Mouse (Mus musculus): Measurements from ENCODE around the gene Ptma. TPM values are rescaled to one million over a fixed set of nuclear protein-coding genes. Genes with fewer than 3 reads are reported as not detected.
"Not testable (repeated sequence)": the region's sequence is repeated elsewhere in the genome, so short reads cannot be mapped to it uniquely, and the experiment has no call there.

Ptma gene
- polyA plus RNA-seq, 1 experiment from 2014 or later = 2,326 TPM

DNA sequence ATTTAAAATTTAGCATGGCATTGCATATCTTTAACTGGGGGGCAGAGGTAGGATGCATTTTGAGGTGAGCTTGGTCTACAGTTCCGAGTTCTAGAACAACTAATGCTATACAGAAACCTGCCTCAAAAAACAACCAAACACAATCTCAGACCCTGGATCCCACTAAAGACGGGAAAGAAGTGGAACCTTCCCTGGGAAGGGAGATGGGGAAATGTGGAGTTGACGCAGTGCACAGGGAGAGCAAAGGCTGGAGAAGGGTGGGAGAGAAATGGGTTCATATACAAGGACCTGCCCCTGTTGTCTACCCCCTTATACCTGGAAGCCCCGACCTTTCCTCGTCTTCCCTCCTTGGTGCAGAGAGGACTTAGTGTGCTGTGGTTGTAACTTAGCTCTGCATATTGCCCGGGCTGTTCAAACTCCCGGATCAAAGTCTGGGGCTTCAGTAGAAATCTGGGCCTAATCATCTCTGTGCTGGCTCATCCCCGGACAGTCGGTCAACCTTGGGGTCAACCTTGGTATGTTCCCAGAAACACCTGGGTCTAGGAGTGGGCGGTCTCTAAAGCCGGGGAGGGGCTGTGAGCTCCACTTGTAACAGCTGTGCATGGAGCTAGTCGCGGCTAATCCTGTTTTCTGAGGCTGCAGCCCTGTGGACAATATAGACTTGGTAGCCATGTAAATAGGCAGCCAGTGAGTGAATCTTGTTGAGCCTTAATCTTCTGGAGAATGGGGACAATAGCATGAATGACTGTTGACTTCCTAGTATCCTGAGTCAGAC lies 5.2 kb downstream of the Ptma start:
- in situ Hi-C loops (cut with MboI; ENCODE audit: low pct_unique_long_range_greater_than_20kb) = loop anchor here (5.0 kb wide), 1 partner anchor 89 kb away; no protein-coding TSS in a partner anchor
- H3K27me3 ChIP-seq = no peaks in the 10 kb centered on the region
- no peak for TF ChIP-seq CTCF (IDR thresholded peaks at IDR 0.05)
- ATAC-seq (peak; percentile 20), DNase-seq (ENCODE audit: low read depth, low spot score) (no peak)
- ChIA-PET POLR2A (interaction anchor here (1.0 to 2.3 kb wide), 4 partner anchors 20 to 89 kb away, joined by 3 to 8 read pairs (median 4); no protein-coding TSS in a partner anchor), CTCF (interaction anchor here (1.1 to 13.4 kb wide), 6 partner anchors 24 to 96 kb away, joined by 3 to 307 read pairs (median 6); no protein-coding TSS in a partner anchor)

DNA sequence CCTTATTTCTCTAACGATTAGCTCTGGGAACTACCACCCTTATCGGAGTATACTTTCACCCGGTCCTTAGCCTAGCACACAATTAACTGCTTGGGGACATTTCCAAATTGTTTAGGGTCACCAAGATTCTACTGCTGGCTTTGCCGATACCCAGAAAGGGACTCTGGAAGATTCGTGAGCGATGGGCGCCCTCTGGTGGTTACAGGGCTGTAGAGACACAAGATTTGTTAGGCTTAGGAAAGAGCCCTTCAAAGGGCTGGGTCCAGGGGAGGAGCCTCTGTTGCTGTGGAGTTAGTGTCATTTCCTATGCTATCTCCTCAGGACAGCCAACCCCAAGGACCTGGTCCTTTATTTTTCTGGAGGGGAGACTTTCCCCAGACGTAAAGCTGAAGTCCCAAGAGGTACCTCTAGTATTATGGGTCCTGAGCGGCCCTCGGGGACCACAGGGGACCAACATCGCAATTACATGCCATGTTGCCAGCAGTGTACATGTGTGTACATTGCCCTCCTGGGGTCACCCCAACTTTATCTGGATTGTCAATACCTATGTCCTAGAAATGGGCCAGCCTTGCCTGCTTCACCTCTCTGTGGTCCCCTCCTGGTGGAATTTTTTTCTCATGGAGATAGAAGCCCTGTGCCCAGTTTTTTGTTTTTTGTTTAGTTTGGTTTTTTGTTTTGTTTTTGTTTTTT lies 6.0 kb downstream of the Ptma start:
- TF ChIP-seq CTCF (IDR thresholded peaks at IDR 0.05) = no peak
- ChIA-PET CTCF (interaction anchor here (0.8 to 13.4 kb wide), 8 partner anchors 12 to 92 kb away, joined by 3 to 307 read pairs (median 4); no protein-coding TSS in a partner anchor), POLR2A (interaction anchor here (1.0 to 2.3 kb wide), 4 partner anchors 21 to 90 kb away, joined by 3 to 8 read pairs (median 4); no protein-coding TSS in a partner anchor)
- peak; percentile 48 for ATAC-seq
- in situ Hi-C loops (cut with MboI; ENCODE audit: low pct_unique_long_range_greater_than_20kb) = loop anchor here (5.0 kb wide), 1 partner anchor 90 kb away; no protein-coding TSS in a partner anchor
- H3K27me3 ChIP-seq = no peaks in the 10 kb centered on the region
- peak; percentile 54 for DNase-seq (ENCODE audit: low read depth, low spot score)

DNA sequence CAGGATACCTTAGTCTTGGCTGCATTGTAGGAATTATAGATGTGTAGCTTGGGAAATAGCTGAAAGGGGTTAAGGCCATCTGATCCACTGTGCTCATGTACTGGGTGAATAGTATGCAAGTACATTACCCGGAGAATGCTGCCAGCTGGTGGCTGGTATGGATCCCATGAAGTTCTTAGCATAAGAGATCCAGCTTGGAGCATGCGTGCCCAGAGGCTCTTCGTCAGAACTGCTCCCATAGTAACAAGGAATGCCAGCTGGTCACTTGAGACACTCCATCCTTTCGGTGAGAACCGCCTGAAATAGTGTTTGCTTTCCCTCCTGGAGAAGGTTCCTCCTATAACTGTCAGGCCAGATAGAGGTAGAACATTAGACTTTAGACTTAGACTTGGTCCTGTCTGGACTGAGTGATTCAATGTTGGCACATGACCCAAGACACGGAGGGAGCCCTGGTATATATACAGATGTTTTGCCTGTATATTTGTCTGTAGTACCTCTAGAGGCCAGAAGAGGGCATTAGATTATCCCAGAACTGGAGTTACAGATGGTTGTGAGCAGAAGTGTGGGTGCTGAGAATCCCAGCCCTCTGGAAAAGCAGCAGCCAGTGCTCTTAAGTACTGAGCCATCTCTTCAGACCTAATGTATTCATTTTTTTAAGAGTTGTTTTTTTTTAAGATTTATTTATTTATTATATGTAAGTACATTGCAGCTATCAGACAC lies 7.0 kb downstream of the Ptma start:
- no peak for TF ChIP-seq CTCF (IDR thresholded peaks at IDR 0.05)
- no peaks in the 10 kb centered on the region for H3K27me3 ChIP-seq
- in situ Hi-C loops (cut with MboI; ENCODE audit: low pct_unique_long_range_greater_than_20kb) = loop anchor here (5.0 kb wide), 1 partner anchor 91 kb away; no protein-coding TSS in a partner anchor
- ATAC-seq (no peak), DNase-seq (ENCODE audit: low read depth, low spot score) (no peak)
- CTCF ChIA-PET = interaction anchor here (0.6 to 13.4 kb wide), 7 partner anchors 11 to 94 kb away, joined by 3 to 307 read pairs (median 5); no protein-coding TSS in a partner anchor
- POLR2A ChIA-PET = interaction anchor here (2.3 kb wide), 1 partner anchor 30 kb away, joined by 8 read pairs; no protein-coding TSS in a partner anchor

DNA sequence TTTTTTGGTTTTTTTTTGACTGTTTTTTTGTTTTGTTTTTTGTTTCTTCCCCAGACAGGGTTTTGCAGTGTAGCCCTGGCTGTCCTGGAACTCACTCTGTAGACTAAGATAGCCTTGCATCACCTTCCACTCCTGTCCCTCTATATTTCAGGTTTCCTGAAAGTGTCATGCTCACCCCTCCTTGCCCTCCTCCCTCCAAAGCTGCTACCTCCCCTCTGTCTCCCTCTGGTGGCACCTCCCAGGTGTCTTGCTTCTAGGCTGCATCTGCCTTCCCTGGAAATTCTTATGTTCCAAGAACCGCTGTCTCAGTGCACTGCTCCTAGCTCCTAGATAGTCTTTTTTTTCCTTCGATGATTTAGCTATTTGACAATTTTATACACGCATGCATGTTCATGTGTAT lies 11.9 kb downstream of the Ptma start:
- ATAC-seq = no peak
- peak; percentile 77 for TF ChIP-seq CTCF (IDR thresholded peaks at IDR 0.05)
- in situ Hi-C loops (cut with MboI; ENCODE audit: low pct_unique_long_range_greater_than_20kb) = loop anchor here (5.0 kb wide), 1 partner anchor 36 kb away; no protein-coding TSS in a partner anchor
- no peak for DNase-seq (ENCODE audit: low read depth, low spot score)
- ChIA-PET POLR2A (interaction anchor here (0.6 to 1.4 kb wide), 2 partner anchors 11 to 34 kb away, joined by 3 read pairs; no protein-coding TSS in a partner anchor), CTCF (interaction anchor here (1.1 to 1.9 kb wide), 9 partner anchors 11 to 100 kb away, joined by 3 to 8 read pairs (median 4); no protein-coding TSS in a partner anchor)
- no peaks in the 10 kb centered on the region for H3K27me3 ChIP-seq

DNA sequence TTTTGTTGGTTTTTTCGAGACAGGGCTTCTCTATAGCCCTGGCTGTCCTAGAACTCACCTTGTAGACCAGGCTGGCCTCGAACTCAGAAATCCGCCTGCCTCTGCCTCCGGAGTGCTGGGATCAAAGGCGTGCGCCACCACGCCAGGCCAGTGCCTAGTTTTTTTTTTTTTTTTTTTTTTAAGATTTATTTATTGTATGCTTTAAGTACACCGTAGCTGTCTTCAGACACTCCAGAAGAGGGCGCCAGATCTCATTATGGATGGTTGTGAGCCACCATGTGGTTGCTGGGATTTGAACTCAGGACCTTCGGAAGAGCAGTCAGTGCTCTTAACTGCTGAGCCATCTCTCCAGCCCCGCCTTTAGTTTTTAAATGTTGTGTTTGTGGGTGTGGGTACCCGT lies 13.1 kb downstream of the Ptma start:
- DNase-seq (ENCODE audit: low read depth, low spot score); H3K27me3 ChIP-seq; ATAC-seq: not testable (repeated sequence)
- CTCF ChIA-PET = interaction anchor here (1.1 to 1.3 kb wide), 2 partner anchors 10 to 42 kb away, joined by 3 to 4 read pairs; no protein-coding TSS in a partner anchor
- in situ Hi-C loops (cut with MboI; ENCODE audit: low pct_unique_long_range_greater_than_20kb) = loop anchor here (5.0 kb wide), 1 partner anchor 37 kb away; no protein-coding TSS in a partner anchor
- POLR2A ChIA-PET = interaction anchor here (0.7 to 1.4 kb wide), 2 partner anchors 12 to 91 kb away, joined by 3 to 6 read pairs; no protein-coding TSS in a partner anchor

DNA sequence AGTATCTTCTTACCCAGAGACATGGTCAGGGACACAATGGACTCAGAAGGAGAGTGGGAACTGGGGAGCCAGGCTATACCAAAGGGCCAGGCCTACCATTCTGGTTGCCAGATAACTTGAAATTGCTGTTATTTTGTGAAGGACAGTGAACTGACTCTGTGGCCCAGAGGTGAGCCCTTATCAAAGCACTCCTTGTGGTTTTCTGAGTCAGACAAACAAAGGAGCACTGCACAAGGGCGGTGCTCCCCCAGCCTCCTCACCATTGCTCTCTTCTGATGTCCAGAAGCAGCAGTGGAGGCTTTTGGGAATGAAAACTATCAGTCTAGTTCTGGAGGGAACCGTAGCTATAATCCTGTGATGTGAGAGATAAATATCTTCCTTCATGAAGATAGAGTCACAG lies 16.1 kb downstream of the Ptma start:
- TF ChIP-seq CTCF (IDR thresholded peaks at IDR 0.05) = no peak
- no peak for ATAC-seq
- in situ Hi-C loops (cut with MboI; ENCODE audit: low pct_unique_long_range_greater_than_20kb) = no loop called here
- CTCF ChIA-PET = no interaction called here
- no peaks in the 10 kb centered on the region for H3K27me3 ChIP-seq
- no peak for DNase-seq (ENCODE audit: low read depth, low spot score)
- POLR2A ChIA-PET = no interaction called here

DNA sequence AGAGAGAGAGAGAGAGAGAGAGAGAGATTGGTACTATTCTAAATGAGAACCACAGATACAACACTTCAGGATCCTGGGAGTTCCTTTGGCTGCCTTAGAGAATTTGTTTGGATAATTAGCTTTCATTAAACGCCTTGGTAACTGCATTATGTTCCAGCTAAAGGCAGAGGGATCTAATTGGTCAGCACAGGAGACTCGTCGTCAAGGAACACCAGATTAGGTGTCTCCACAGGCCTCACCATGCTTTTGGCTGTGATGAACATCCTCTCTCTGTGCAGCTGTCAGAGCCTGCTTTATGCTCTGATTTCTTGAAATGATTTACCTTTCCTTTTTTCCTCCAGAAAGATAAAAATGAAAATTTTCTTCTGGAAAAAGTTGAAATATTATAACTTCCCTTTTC lies 20.3 kb downstream of the Ptma start:
- no peak for DNase-seq (ENCODE audit: low read depth, low spot score)
- no peak for TF ChIP-seq CTCF (IDR thresholded peaks at IDR 0.05)
- H3K27me3 ChIP-seq = no peaks in the 10 kb centered on the region
- ChIA-PET POLR2A (no interaction called here), CTCF (interaction anchor here (1.1 kb wide), 1 partner anchor 9 kb away, joined by 3 read pairs; no protein-coding TSS in a partner anchor)
- in situ Hi-C loops (cut with MboI; ENCODE audit: low pct_unique_long_range_greater_than_20kb) = no loop called here
- no peak for ATAC-seq

DNA sequence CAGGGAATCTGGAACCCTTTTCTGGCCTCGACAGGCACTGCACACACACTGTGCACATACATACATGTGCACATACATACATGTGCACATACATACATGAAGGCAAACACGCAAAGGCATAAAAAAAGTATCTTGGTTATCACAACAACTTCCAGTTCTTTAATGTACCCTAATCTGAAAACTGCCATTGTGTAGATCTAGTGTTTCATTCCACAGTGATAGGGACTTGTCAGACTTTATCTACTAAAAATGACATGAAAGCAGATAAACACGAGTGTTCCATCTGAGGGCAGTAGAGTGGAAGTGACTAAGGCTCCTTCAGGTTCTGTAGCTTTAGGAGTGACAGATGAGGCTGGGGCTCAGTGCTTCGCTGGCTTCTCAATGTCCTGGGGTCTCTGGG lies 24.8 kb downstream of the Ptma start:
- in situ Hi-C loops (cut with MboI; ENCODE audit: low pct_unique_long_range_greater_than_20kb) = no loop called here
- ATAC-seq (no peak), DNase-seq (ENCODE audit: low read depth, low spot score) (no peak)
- no peak for TF ChIP-seq CTCF (IDR thresholded peaks at IDR 0.05)
- H3K27me3 ChIP-seq = no peaks in the 10 kb centered on the region
- ChIA-PET CTCF (interaction anchor here (1.0 to 2.8 kb wide), 2 partner anchors 10 to 14 kb away, joined by 3 to 9 read pairs; no protein-coding TSS in a partner anchor), POLR2A (no interaction called here)

DNA sequence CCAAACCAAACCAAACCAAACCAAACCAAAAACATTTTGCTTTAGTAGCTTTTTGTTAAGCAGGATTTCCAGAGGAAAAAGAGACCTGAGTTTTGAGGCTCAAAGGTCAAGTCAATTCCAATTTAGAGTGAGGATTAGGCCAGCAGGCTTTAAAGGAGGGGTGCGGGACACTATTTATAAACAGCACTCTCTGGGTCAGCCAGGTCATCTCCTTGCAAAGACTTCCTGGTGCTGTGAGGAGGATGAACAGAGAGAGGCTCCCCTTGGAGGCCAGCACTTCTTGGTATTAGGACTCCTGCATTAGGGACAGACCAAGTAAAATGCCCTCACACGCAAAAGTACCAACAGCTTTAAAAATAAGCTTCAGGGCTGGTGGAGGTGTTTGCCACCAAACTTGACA lies 25.4 kb downstream of the Ptma start:
- POLR2A ChIA-PET = no interaction called here
- TF ChIP-seq CTCF (IDR thresholded peaks at IDR 0.05) = no peak
- DNase-seq (ENCODE audit: low read depth, low spot score) (no peak), ATAC-seq (no peak)
- CTCF ChIA-PET = interaction anchor here (1.2 to 2.8 kb wide), 3 partner anchors 10 to 19 kb away, joined by 3 to 9 read pairs (median 9); no protein-coding TSS in a partner anchor
- no peaks in the 10 kb centered on the region for H3K27me3 ChIP-seq
- in situ Hi-C loops (cut with MboI; ENCODE audit: low pct_unique_long_range_greater_than_20kb) = no loop called here
